Mouse (Mus musculus): ENCODE data around the gene Opcml. TPM values are rescaled to one million over a fixed set of nuclear protein-coding genes. Genes with fewer than 3 reads are reported as not detected.

Opcml gene
- polyA plus RNA-seq, 1 experiment from 2014 or later: 49.9 TPM

GRCm38 (mm10) chr9:28178123-28178887, 387.7 kb downstream of the Opcml start:
- Histone ChIP-seq H3K36me3 (no peaks in the 10 kb centered on the region), H3K4me1 (0 out of 2 replicates have a peak, but pooled peaks cover under 1% of the 10 kb centered on the region), H3K4me3 (replicated peaks) (no peak overlapping the region), H3K9ac (replicated peaks) (no peak overlapping the region), H3K9me3 (replicated peaks) (no peaks in the 10 kb centered on the region), H3K4me2 (no peak overlapping the region), H3K27me3 (replicated peaks) (no peaks in the 10 kb centered on the region), H3K27ac (replicated peaks) (no peak overlapping the region)
- WGBS: 89% methylated on average over 4 of the region's 4 CpGs
- ATAC-seq (ENCODE audit: low FRiP score): no peak

GRCm38 (mm10) chr9:28181916-28182315, 391.3 kb downstream of the Opcml start:
- WGBS: 65% methylated on average over 7 of the region's 7 CpGs
- no peaks in the 10 kb centered on the region for H3K9me3 ChIP-seq (replicated peaks)
- H3K27me3 ChIP-seq (replicated peaks): no peaks in the 10 kb centered on the region
- no peak overlapping the region for H3K4me2 ChIP-seq
- no peaks in the 10 kb centered on the region for H3K4me1 ChIP-seq
- no peak overlapping the region for H3K9ac ChIP-seq (replicated peaks)
- no peak overlapping the region for H3K4me3 ChIP-seq (replicated peaks)
- H3K27ac ChIP-seq (replicated peaks): no peak overlapping the region
- ATAC-seq (ENCODE audit: low FRiP score): no peak
- no peaks in the 10 kb centered on the region for H3K36me3 ChIP-seq

DNA sequence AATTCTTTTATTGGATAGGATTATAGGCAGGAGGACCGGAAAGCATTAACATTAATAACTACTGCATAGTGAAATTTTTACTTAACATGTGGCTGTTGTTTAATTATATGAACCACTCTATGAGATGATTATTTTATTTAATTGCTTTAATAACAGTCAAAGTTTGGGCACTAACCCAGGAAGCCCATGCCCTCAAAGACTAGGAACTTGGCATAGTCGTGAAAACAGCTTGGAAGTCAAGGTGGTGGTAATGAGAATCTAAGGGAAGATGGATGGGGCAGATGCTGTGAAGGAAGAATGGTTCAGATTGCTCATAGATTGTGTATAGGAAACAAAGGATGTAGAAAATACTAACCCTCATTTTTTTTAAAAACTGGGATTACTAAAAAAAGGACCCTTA, 399.7 kb downstream of the Opcml start:
- Histone ChIP-seq H3K4me3 (replicated peaks) (no peak overlapping the region), H3K36me3 (no peaks in the 10 kb centered on the region), H3K4me1 (no peaks in the 10 kb centered on the region), H3K4me2 (no peak overlapping the region), H3K9me3 (replicated peaks) (no peaks in the 10 kb centered on the region), H3K27me3 (replicated peaks) (no peaks in the 10 kb centered on the region), H3K27ac (replicated peaks) (no peak overlapping the region), H3K9ac (replicated peaks) (no peak overlapping the region)
- ATAC-seq (ENCODE audit: low FRiP score): no peak
- 88% methylated on average over 2 of the region's 2 CpGs for WGBS

GRCm38 (mm10) chr9:28190751-28191150, 400.2 kb downstream of the Opcml start:
- Histone ChIP-seq H3K9ac (replicated peaks) (no peak overlapping the region), H3K4me1 (no peaks in the 10 kb centered on the region), H3K4me2 (no peak overlapping the region), H3K4me3 (replicated peaks) (no peak overlapping the region), H3K36me3 (no peaks in the 10 kb centered on the region), H3K27ac (replicated peaks) (no peak overlapping the region), H3K27me3 (replicated peaks) (no peaks in the 10 kb centered on the region), H3K9me3 (replicated peaks) (no peaks in the 10 kb centered on the region)
- no peak for ATAC-seq (ENCODE audit: low FRiP score)
- 85% methylated on average over 1 of the region's 1 CpGs for WGBS

GRCm38 (mm10) chr9:28196550-28196949, 406.0 kb downstream of the Opcml start:
- no peak overlapping the region for H3K9ac ChIP-seq (replicated peaks)
- no peak overlapping the region for H3K27ac ChIP-seq (replicated peaks)
- H3K4me2 ChIP-seq: no peak overlapping the region
- no peaks in the 10 kb centered on the region for H3K9me3 ChIP-seq (replicated peaks)
- H3K4me3 ChIP-seq (replicated peaks): no peak overlapping the region
- no peaks in the 10 kb centered on the region for H3K36me3 ChIP-seq
- no peak for ATAC-seq (ENCODE audit: low FRiP score)
- H3K27me3 ChIP-seq (replicated peaks): no peaks in the 10 kb centered on the region
- H3K4me1 ChIP-seq: no peaks in the 10 kb centered on the region; the same call in 1 of the 2 replicates
- 94% methylated on average over 2 of the region's 2 CpGs for WGBS

DNA sequence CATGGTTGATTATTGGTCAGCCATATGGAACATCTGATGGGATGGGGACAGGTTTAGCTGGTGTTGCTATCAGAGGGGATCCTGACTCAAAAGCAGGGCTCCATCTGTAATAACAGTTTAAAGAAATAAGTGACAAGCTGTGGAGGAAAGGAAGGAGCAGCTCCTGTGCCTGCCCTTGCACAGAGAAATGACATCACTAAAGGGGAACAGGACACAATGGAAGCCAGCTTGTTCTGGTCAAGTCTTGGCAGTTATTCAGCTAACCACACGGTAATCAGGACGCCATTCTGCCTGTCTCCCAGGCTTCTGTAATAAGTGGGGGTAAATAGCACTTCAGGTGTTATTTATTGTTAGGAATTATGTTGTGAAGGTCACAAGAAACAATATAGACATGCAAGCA, 406.5 kb downstream of the Opcml start:
- no peak overlapping the region for H3K4me2 ChIP-seq
- no peaks in the 10 kb centered on the region for H3K27me3 ChIP-seq (replicated peaks)
- H3K36me3 ChIP-seq: no peaks in the 10 kb centered on the region
- no peak overlapping the region for H3K9ac ChIP-seq (replicated peaks)
- WGBS: 46% methylated on average over 2 of the region's 2 CpGs
- no peaks in the 10 kb centered on the region; the same call in 1 of the 2 replicates for H3K4me1 ChIP-seq
- no peak for ATAC-seq (ENCODE audit: low FRiP score)
- H3K9me3 ChIP-seq (replicated peaks): no peaks in the 10 kb centered on the region
- no peak overlapping the region for H3K4me3 ChIP-seq (replicated peaks)
- no peak overlapping the region for H3K27ac ChIP-seq (replicated peaks)

DNA sequence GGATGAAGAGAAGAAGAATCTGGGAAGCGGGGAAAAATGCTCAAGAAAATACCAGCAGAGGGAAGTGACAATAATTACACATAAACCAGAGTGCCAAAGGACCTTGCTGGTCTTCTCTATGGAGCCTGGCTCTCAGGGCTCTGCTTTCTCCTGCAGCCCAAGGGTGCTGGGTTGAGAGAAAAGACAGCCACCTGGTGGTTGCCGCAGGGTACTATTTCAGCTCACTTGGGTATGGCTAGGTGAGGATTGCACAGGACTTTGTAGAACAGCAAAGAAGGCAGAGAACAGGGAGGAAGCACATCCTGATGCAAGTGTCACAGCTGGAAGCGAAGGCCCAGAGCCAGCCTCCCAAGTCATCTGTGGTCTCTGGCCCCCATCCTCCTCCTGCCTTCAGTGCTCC, 407.1 kb downstream of the Opcml start:
- Histone ChIP-seq H3K27me3 (replicated peaks) (no peaks in the 10 kb centered on the region), H3K9ac (replicated peaks) (no peak overlapping the region), H3K36me3 (no peaks in the 10 kb centered on the region), H3K4me1 (no peaks in the 10 kb centered on the region; the same call in 1 of the 2 replicates), H3K9me3 (replicated peaks) (no peaks in the 10 kb centered on the region), H3K4me3 (replicated peaks) (no peak overlapping the region), H3K27ac (replicated peaks) (no peak overlapping the region), H3K4me2 (no peak overlapping the region)
- WGBS: 53% methylated on average over 3 of the region's 3 CpGs
- ATAC-seq (ENCODE audit: low FRiP score): no peak; the same call in 1 of the 2 replicates

DNA sequence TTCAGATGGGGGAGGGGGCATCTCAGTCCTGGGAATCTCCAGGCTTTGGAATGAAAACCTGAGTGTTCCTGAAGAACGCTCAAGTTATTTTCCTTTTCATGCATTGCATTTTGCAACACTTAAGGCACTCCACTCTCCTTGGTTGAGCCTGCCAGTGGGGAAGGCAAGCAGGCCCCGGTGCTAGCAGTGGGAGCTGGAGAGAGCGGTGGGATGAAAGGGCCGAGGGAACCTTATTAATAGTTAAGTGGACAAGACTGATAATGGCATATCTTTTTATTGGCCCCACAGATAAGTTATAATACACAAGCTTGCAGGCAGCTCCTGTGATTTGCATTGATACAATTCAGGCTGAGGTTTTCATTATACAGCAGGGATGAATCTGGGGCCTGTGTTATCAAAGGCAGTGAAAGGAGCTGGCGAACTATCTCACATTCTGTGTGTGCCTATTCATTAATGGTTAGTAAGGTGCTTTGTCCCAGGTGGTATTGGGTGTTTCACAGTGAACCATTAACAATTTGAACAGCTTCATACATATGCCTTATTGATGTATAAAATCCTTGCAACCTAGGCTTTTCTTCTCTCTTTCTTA, 407.6 kb downstream of the Opcml start:
- Histone ChIP-seq H3K27ac (replicated peaks) (no peak overlapping the region), H3K9ac (replicated peaks) (no peak overlapping the region), H3K36me3 (no peaks in the 10 kb centered on the region), H3K4me2 (no peak overlapping the region), H3K9me3 (replicated peaks) (no peaks in the 10 kb centered on the region), H3K27me3 (replicated peaks) (no peaks in the 10 kb centered on the region), H3K4me1 (no peaks in the 10 kb centered on the region; the same call in 1 of the 2 replicates), H3K4me3 (replicated peaks) (no peak overlapping the region)
- no peak for ATAC-seq (ENCODE audit: low FRiP score)
- WGBS: 72% methylated on average over 5 of the region's 5 CpGs

DNA sequence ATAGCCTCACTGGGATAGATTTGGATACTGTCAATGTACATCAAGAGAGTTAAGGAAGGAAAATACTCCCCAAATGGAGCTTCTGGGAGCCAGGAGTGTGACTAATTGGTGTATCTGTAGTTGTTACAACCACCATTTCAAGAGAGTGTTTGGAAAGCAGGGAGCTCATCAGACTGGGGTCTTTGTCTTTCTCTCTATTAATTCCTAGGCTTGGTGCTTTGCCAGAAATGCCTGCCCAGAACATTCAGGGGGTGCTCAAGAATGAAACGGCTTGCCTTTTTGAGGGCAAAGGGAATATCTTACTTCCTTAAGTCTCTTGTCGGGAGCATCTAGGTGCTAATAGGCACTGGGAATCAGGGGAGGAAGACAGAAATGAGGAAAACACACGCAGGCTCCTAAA, 416.9 kb downstream of the Opcml start:
- Histone ChIP-seq H3K9me3 (replicated peaks) (no peaks in the 10 kb centered on the region), H3K4me2 (no peak overlapping the region), H3K27ac (replicated peaks) (no peak overlapping the region), H3K36me3 (no peaks in the 10 kb centered on the region), H3K4me3 (replicated peaks) (no peak overlapping the region), H3K9ac (replicated peaks) (no peak overlapping the region), H3K27me3 (replicated peaks) (no peaks in the 10 kb centered on the region), H3K4me1 (no peaks in the 10 kb centered on the region)
- no peak for ATAC-seq (ENCODE audit: low FRiP score)
- 73% methylated on average over 3 of the region's 3 CpGs for WGBS

GRCm38 (mm10) chr9:28208696-28209095, 418.1 kb downstream of the Opcml start:
- Histone ChIP-seq H3K4me2 (no peak overlapping the region), H3K27ac (replicated peaks) (no peak overlapping the region), H3K27me3 (replicated peaks) (no peaks in the 10 kb centered on the region), H3K36me3 (no peaks in the 10 kb centered on the region), H3K9me3 (replicated peaks) (no peaks in the 10 kb centered on the region), H3K4me3 (replicated peaks) (no peak overlapping the region), H3K9ac (replicated peaks) (no peak overlapping the region), H3K4me1 (no peaks in the 10 kb centered on the region)
- ATAC-seq (ENCODE audit: low FRiP score): no peak
- WGBS: 83% methylated on average over 1 of the region's 1 CpGs

- WGBS: 16% methylated on average over 1 of the region's 1 CpGs
Observed at GRCm38 (mm10) chr9:28211877-28212276, 421.3 kb downstream of the Opcml start.

GRCm38 (mm10) chr9:28213893-28214292, 423.3 kb downstream of the Opcml start:
- H3K4me3 ChIP-seq (replicated peaks): no peak overlapping the region
- WGBS: 46% methylated on average over 4 of the region's 4 CpGs
- H3K4me1 ChIP-seq: peaks cover 7% of the 10 kb centered on the region
- no peak overlapping the region for H3K4me2 ChIP-seq
- no peaks in the 10 kb centered on the region for H3K36me3 ChIP-seq
- H3K9ac ChIP-seq (replicated peaks): no peak overlapping the region
- no peak overlapping the region for H3K27ac ChIP-seq (replicated peaks)
- ATAC-seq (ENCODE audit: low FRiP score): no peak
- no peaks in the 10 kb centered on the region for H3K9me3 ChIP-seq (replicated peaks)
- H3K27me3 ChIP-seq (replicated peaks): no peaks in the 10 kb centered on the region

More at GRCm38 (mm10) chr9:28211877-28212276, 421.3 kb downstream of the Opcml start:
- Histone ChIP-seq H3K9me3 (replicated peaks) (no peaks in the 10 kb centered on the region), H3K27ac (replicated peaks) (no peak overlapping the region), H3K4me3 (replicated peaks) (no peak overlapping the region), H3K4me1 (peaks cover 7% of the 10 kb centered on the region), H3K9ac (replicated peaks) (no peak overlapping the region), H3K36me3 (no peaks in the 10 kb centered on the region), H3K27me3 (replicated peaks) (no peaks in the 10 kb centered on the region), H3K4me2 (no peak overlapping the region)
- no peak for ATAC-seq (ENCODE audit: low FRiP score)
